Mouse (Mus musculus): ENCODE measurements around the gene Rnf121. TPM values are rescaled to one million over a fixed set of nuclear protein-coding genes. Genes with fewer than 3 reads are reported as not detected.

The Rnf121 gene
- polyA plus RNA-seq (2012; fragmentation: generic; extraction: Trizol), result 55.8 TPM
- long read RNA-seq, experiment 1, transcript Rnf121-202 (9 exons, 2,249 nt), result major isoform, 9 of 15 reads
- long read RNA-seq, experiment 1, partial matches to known transcripts, result 2 of 15 reads
- long read RNA-seq, experiment 1, other reads (novel, unspliced or antisense), result 2 of 15 reads
- long read RNA-seq, experiment 2, transcript Rnf121-201 (9 exons, 2,344 nt), result minor isoform, 11 of 165 reads
- long read RNA-seq, experiment 2, transcript Rnf121-202 (9 exons, 2,249 nt), result major isoform, 129 of 165 reads
- long read RNA-seq, experiment 2, partial matches to known transcripts, result 5 of 165 reads
- long read RNA-seq, experiment 2, other reads (novel, unspliced or antisense), result 20 of 165 reads

- peak; percentile 27 for TF ChIP-seq MAX (IDR thresholded peaks at IDR 0.05)
- TF ChIP-seq MYOD1 (IDR thresholded peaks at IDR 0.05; ENCODE audit: control insufficient read depth, insufficient read length, low read depth), result peak; percentile 83
- TF ChIP-seq CTCF (IDR thresholded peaks at IDR 0.05; ENCODE audit: control insufficient read depth, insufficient read depth, insufficient read length), result no peak
- Histone ChIP-seq H3ac (ENCODE audit: control insufficient read depth, insufficient read length, low read depth) (peak within 1 kb of the TSS; percentile 71), H3K4me3 (ENCODE audit: insufficient read depth, poor library complexity, severe bottlenecking) (peak within 1 kb of the TSS; percentile 56), H3K36me3 (ENCODE audit: control insufficient read depth, insufficient read depth) (peaks cover 7% of the 10 kb centered on the region), H3K79me3 (ENCODE audit: low read depth) (peaks cover 34% of the 10 kb centered on the region), H3K79me2 (ENCODE audit: control insufficient read depth, insufficient read depth) (peaks cover 57% of the 10 kb centered on the region), H3K27me3 (ENCODE audit: control insufficient read depth, insufficient read depth, insufficient read length) (no peaks in the 10 kb centered on the region)
Measured at GRCm38 (mm10) chr7:102065046-102065891, at the start of gene Rnf121, which contains the start of the genes Xndc1 and Xntrpc. Gene Rnf121 (minus strand): TSS chr7:102065469. Gene Xndc1 (plus strand): TSS chr7:102065511. Gene Xntrpc (plus strand): TSS chr7:102065713.

GRCm38 (mm10) chr7:102113151-102113729, 48.0 kb upstream of the Rnf121 start:
- Histone ChIP-seq H3K36me3 (ENCODE audit: control insufficient read depth, insufficient read depth) (no peaks in the 10 kb centered on the region), H3K4me3 (ENCODE audit: insufficient read depth, poor library complexity, severe bottlenecking) (no peak overlapping the region), H3ac (ENCODE audit: control insufficient read depth, insufficient read length, low read depth) (no peak overlapping the region), H3K27me3 (ENCODE audit: control insufficient read depth, insufficient read depth, insufficient read length) (peaks cover 7% of the 10 kb centered on the region), H3K79me2 (ENCODE audit: control insufficient read depth, insufficient read depth) (no peaks in the 10 kb centered on the region), H3K79me3 (ENCODE audit: low read depth) (no peaks in the 10 kb centered on the region)
- TF ChIP-seq MAX (IDR thresholded peaks at IDR 0.05), result no peak
- TF ChIP-seq CTCF (IDR thresholded peaks at IDR 0.05; ENCODE audit: control insufficient read depth, insufficient read depth, insufficient read length), result no peak
- TF ChIP-seq MYOG (IDR thresholded peaks at IDR 0.05; ENCODE audit: control insufficient read depth, extremely low read depth, insufficient read length), result no peak
- TF ChIP-seq USF1 (IDR thresholded peaks at IDR 0.05; ENCODE audit: low read depth), result no peak
- no peak for TF ChIP-seq CEBPB (IDR thresholded peaks at IDR 0.05; ENCODE audit: low read depth)
- TF ChIP-seq FOSL1 (IDR thresholded peaks at IDR 0.05; ENCODE audit: insufficient read depth, low read length, poor library complexity, severe bottlenecking), result no peak
- TF ChIP-seq MYOD1 (IDR thresholded peaks at IDR 0.05; ENCODE audit: control insufficient read depth, insufficient read length, low read depth), result no peak

- no peak for TF ChIP-seq MYOD1 (IDR thresholded peaks at IDR 0.05; ENCODE audit: control insufficient read depth, insufficient read length, low read depth)
- TF ChIP-seq FOSL1 (IDR thresholded peaks at IDR 0.05; ENCODE audit: insufficient read depth, low read length, poor library complexity, severe bottlenecking), result no peak
- TF ChIP-seq MYOG (IDR thresholded peaks at IDR 0.05; ENCODE audit: control insufficient read depth, extremely low read depth, insufficient read length), result no peak
- no peak for TF ChIP-seq CTCF (IDR thresholded peaks at IDR 0.05; ENCODE audit: control insufficient read depth, insufficient read depth, insufficient read length)
- no peak for TF ChIP-seq MAX (IDR thresholded peaks at IDR 0.05)
- TF ChIP-seq CEBPB (IDR thresholded peaks at IDR 0.05; ENCODE audit: low read depth), result no peak
- no peak for TF ChIP-seq USF1 (IDR thresholded peaks at IDR 0.05; ENCODE audit: low read depth)
- Histone ChIP-seq H3ac (ENCODE audit: control insufficient read depth, insufficient read length, low read depth) (no peak overlapping the region), H3K79me3 (ENCODE audit: low read depth) (no peaks in the 10 kb centered on the region), H3K36me3 (ENCODE audit: control insufficient read depth, insufficient read depth) (no peaks in the 10 kb centered on the region), H3K79me2 (ENCODE audit: control insufficient read depth, insufficient read depth) (no peaks in the 10 kb centered on the region), H3K4me3 (ENCODE audit: insufficient read depth, poor library complexity, severe bottlenecking) (no peak overlapping the region), H3K27me3 (ENCODE audit: control insufficient read depth, insufficient read depth, insufficient read length) (peaks cover 17% of the 10 kb centered on the region)
Measured at GRCm38 (mm10) chr7:102109746-102110145, 44.5 kb upstream of the Rnf121 start.

- peaks cover 17% of the 10 kb centered on the region for H3K27me3 ChIP-seq (ENCODE audit: control insufficient read depth, insufficient read depth, insufficient read length)
- TF ChIP-seq MAX (IDR thresholded peaks at IDR 0.05) (no peak), CEBPB (IDR thresholded peaks at IDR 0.05; ENCODE audit: low read depth) (no peak), FOSL1 (IDR thresholded peaks at IDR 0.05; ENCODE audit: insufficient read depth, low read length, poor library complexity, severe bottlenecking) (no peak), CTCF (IDR thresholded peaks at IDR 0.05; ENCODE audit: control insufficient read depth, insufficient read depth, insufficient read length) (no peak), USF1 (IDR thresholded peaks at IDR 0.05; ENCODE audit: low read depth) (no peak), MYOG (IDR thresholded peaks at IDR 0.05; ENCODE audit: control insufficient read depth, extremely low read depth, insufficient read length) (no peak), MYOD1 (IDR thresholded peaks at IDR 0.05; ENCODE audit: control insufficient read depth, insufficient read length, low read depth) (no peak)
- no peak within 1 kb of the TSS for H3ac ChIP-seq (ENCODE audit: control insufficient read depth, insufficient read length, low read depth)
- no peaks in the 10 kb centered on the region for H3K36me3 ChIP-seq (ENCODE audit: control insufficient read depth, insufficient read depth)
- no peaks in the 10 kb centered on the region for H3K79me2 ChIP-seq (ENCODE audit: control insufficient read depth, insufficient read depth)
- H3K4me3 ChIP-seq (ENCODE audit: insufficient read depth, poor library complexity, severe bottlenecking), result no peak within 1 kb of the TSS
- no peaks in the 10 kb centered on the region for H3K79me3 ChIP-seq (ENCODE audit: low read depth)
Measured at GRCm38 (mm10) chr7:102109171-102109570, 43.9 kb upstream of the Rnf121 start, which contains the start of gene Art5. Gene Art5 (minus strand): TSS chr7:102109489.

- Histone ChIP-seq H3K4me3 (ENCODE audit: insufficient read depth, poor library complexity, severe bottlenecking) (no peak overlapping the region), H3K36me3 (ENCODE audit: control insufficient read depth, insufficient read depth) (no peaks in the 10 kb centered on the region), H3K27me3 (ENCODE audit: control insufficient read depth, insufficient read depth, insufficient read length) (peaks cover 14% of the 10 kb centered on the region), H3ac (ENCODE audit: control insufficient read depth, insufficient read length, low read depth) (no peak overlapping the region), H3K79me2 (ENCODE audit: control insufficient read depth, insufficient read depth) (no peaks in the 10 kb centered on the region), H3K79me3 (ENCODE audit: low read depth) (no peaks in the 10 kb centered on the region)
- no peak for TF ChIP-seq CTCF (IDR thresholded peaks at IDR 0.05; ENCODE audit: control insufficient read depth, insufficient read depth, insufficient read length)
- no peak for TF ChIP-seq FOSL1 (IDR thresholded peaks at IDR 0.05; ENCODE audit: insufficient read depth, low read length, poor library complexity, severe bottlenecking)
- no peak for TF ChIP-seq USF1 (IDR thresholded peaks at IDR 0.05; ENCODE audit: low read depth)
- TF ChIP-seq MAX (IDR thresholded peaks at IDR 0.05), result no peak
- TF ChIP-seq MYOD1 (IDR thresholded peaks at IDR 0.05; ENCODE audit: control insufficient read depth, insufficient read length, low read depth), result no peak
- no peak for TF ChIP-seq CEBPB (IDR thresholded peaks at IDR 0.05; ENCODE audit: low read depth)
- TF ChIP-seq MYOG (IDR thresholded peaks at IDR 0.05; ENCODE audit: control insufficient read depth, extremely low read depth, insufficient read length), result no peak
Measured at GRCm38 (mm10) chr7:102108206-102108605, 42.9 kb upstream of the Rnf121 start.
